Mouse (Mus musculus) heart, postnatal 10 days (tissue): Measurements from ENCODE around the gene Gm7929. TPM values are rescaled to one million over a fixed set of nuclear protein-coding genes. Genes with fewer than 3 reads are reported as not detected.
"Not testable (repeated sequence)": the region's sequence is repeated elsewhere in the genome, so short reads cannot be mapped to it uniquely, and the experiment has no call there.

Source experiments
- DNase-seq, 2 experiments: peaks; one replicate each; pipeline ENCODE4 v3.0.0; 2021
- intact Hi-C: fragments of 180-260 bp; cut with DNase I; formaldehyde crosslinking; loops from one replicate; pipeline ENCODE4 v1.15.1; 2025
- total RNA-seq, 2 experiments: library from RNA; stranded (reverse); gene quantifications; 2 replicates each; pipeline ENCODE4 v1.2.3; 2021

Gm7929 gene
- total RNA-seq: not detected

DNA sequence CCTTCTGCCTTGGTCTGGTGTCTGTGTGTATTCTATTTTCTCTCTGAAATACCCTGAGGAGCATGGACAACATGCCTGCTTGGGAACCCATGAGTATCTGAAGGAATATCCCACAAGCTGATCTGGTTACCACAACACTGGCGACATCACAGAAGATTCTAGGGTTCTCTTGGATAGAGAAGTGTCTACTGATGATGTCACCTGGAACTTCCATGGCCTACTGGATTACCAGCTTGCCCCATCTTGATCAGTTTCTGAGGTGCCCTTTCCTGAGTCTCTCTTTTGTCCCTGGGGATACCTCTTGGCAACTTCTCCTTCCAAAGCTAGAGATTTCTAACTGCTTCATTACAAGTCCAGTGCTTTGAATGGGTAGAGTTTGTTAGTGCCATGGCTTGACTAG is at the start of gene Gm7929:
Gm7929 (minus strand) TSS at position 101 of the 400 bp plus-strand sequence.
- intact Hi-C loops, DNase-seq: not testable (repeated sequence)

DNA sequence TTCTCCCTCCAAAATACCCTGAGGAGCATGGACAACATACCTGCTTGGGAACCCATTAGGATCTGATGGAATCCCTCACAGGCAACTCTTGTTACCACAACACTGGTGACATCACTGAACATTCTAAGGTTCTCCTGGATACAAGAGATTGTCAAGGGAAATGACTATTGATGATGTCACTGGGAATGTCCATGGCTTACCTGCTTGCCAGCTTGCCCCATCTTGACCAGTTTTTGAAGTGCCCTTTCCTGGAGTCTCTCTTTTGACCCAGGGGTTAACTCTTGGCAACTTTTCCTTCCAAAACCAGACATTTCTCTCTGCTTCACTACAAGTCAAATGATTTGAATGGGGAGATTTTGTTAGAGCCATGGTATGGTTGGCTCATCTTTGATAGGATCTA is 21.9 kb upstream of the Gm7929 start, which contains the start of gene Gm47189:
Gm47189 (minus strand) TSS at position 101 of the 400 bp plus-strand sequence.
- intact Hi-C loops, DNase-seq: not testable (repeated sequence)

DNA sequence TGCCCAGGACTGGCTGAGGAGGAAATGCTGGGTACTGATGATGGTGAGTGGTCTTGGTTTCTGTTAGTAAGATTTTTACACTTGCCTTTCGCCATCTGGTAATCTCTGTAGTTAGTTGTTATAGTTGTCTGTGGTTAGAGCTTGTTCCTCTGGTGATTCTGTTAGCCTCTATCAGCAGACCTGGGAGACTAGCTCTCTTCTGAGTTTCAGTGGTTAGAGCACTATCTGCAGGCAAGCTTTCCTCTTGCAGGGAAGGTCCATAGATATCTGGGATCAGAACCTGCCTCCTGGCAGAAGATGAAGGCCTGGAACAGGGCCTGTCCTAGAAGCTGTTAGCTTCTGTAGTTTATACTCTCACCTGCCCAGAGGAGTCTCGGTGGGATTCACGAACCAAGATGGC is 5.5 kb upstream of the Gm7929 start:
- intact Hi-C loops: not testable (repeated sequence)
- peak; percentile 1 to 2 for DNase-seq

DNA sequence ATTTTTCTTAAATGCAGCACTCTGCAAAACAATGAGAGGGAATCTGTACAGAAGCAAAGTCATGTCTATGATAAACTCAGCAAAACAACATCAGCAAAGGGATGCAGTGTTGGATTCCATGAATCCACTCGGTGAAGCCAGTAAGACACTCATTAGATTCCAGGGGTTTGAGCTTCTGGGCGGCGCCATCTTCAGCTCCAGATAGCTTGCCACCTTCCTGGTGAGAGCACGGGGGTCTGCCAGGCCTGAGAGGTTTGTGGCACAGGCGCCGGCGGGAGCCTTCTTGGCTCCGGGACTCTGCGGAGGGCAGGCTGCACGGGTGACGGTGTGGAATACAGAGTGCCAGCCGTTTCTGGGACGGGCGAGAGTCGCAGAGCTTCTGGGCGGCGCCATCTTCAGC is 27.0 kb downstream of the Gm7929 start:
- DNase-seq, intact Hi-C loops: not testable (repeated sequence)

DNA sequence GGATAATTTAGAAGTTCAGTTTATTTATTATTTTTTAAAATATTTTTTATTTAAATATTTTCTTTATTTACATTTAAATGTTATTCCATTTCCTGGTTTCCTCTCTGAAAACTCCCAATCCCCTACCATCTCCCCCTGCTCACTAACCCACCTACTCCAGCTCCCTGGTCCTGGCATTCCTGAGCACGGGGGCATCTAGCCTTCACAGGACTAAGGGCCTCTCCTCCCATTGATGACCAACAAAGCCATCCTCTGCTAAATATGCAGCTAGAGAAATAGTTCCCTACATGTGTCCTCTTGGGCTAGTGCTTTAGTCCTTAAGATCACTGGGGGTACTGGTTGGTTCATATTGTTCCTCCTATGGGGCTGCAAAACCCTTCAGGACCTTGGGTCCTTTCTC is 33.2 kb downstream of the Gm7929 start:
- intact Hi-C loops, DNase-seq: not testable (repeated sequence)

GRCm38 (mm10) chr14:41701785-41702184 is 48.6 kb downstream of the Gm7929 start, which contains the start of gene Gm8068:
Gm8068 (minus strand) TSS chr14:41701885.
- intact Hi-C loops, DNase-seq: not testable (repeated sequence)

Other genes starting within 250 kb of the Gm7929 start
- not detected for gene Gm7970, start 195.0 kb downstream of the Gm7929 start, total RNA-seq
- gene 1700049E17Rik2, start 177.4 kb downstream of the Gm7929 start, total RNA-seq: not detected
- gene Gm3072, start 126.0 kb downstream of the Gm7929 start, total RNA-seq: not detected
- gene Gm3676, start 104.1 kb downstream of the Gm7929 start, total RNA-seq: not detected
- not detected for gene Gm8068, start 48.7 kb downstream of the Gm7929 start, total RNA-seq
- not detected for gene Gm47189, start 21.8 kb upstream of the Gm7929 start, total RNA-seq
- gene Gm7980, start 156.7 kb upstream of the Gm7929 start, total RNA-seq: not detected
- gene 1700049E17Rik1, start 174.3 kb upstream of the Gm7929 start, total RNA-seq: not detected
- not detected for gene 1700024B05Rik, start 193.4 kb upstream of the Gm7929 start, total RNA-seq
- not detected for gene Gm6401, start 217.3 kb upstream of the Gm7929 start, total RNA-seq
- gene Gm3543, start 232.7 kb upstream of the Gm7929 start, total RNA-seq: not detected